Mouse (Mus musculus) induced T-regulatory cell, adult 2 months (primary cell): ENCODE measurements around the gene Tcf7l1.
"Not testable (repeated sequence)": the region's sequence is repeated elsewhere in the genome, so short reads cannot be mapped to it uniquely, and the experiment has no call there.

ENCODE experiments used
- DNase-seq: peaks from one replicate; pipeline ENCODE4 v3.0.0-alpha.2; 2012; ENCODE audit warnings: low read depth

The Tcf7l1 gene

DNA sequence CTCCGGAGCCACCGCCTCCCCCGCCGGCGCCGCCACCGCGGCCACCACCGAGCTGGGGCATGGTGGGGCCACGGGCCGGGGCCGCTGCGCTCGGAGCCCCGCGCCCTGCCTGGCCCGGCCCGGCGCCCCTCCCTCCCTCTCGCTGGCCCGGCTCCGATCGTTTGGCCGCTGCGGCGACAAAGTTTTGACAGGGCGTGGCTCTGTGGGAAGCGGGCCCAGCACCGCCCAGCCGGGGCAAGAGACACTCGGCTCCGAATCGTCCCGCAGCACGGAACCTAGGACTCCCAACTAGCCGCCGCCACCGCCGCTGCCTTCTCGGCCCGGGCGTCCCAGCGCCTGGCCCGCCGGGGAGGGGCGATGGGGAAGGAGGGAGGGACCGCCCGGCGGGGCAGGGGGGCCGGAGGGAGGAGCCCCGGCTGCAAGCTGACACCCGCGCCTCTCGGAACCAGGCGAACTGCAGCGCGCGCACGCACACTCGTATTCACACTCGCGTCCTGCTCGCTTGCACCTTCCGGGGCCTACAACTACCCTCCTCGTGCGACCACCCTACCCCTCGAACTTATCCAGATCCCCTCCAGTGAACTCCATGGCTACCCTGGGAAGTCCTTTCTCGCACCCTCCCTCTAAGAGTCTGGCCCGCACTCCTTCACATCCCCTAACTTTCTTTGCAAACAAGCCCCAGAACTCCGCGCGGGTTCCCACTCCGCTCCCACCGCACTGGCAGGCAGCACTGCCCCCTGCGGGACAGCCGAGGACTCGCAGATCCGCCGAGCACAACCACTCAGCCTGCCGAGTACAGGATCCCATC is at the start of gene Tcf7l1:
Gene Tcf7l1 (minus strand): TSS at position 363 of the 808 bp plus-strand sequence.
- DNase-seq: peak; percentile 82

DNA sequence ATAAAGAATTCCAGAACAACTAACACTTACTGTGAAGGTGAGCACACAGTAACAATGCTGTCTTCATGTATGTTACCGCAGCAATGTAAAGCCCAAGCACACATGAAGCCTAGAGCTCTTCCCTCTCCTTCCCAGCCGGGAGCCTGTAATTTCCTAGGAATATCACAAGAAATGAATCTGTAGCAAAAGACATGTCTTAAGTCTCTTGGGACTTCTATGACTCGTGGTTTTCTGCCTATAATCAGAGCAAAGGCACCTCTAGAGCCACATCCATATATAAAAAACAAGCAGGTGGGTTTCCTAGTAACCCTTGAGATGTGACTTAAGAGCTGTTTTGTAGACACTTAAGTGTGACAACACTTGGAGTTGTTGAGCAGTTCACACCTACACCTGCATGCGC is 48.7 kb upstream of the Tcf7l1 start:
- no peak for DNase-seq

DNA sequence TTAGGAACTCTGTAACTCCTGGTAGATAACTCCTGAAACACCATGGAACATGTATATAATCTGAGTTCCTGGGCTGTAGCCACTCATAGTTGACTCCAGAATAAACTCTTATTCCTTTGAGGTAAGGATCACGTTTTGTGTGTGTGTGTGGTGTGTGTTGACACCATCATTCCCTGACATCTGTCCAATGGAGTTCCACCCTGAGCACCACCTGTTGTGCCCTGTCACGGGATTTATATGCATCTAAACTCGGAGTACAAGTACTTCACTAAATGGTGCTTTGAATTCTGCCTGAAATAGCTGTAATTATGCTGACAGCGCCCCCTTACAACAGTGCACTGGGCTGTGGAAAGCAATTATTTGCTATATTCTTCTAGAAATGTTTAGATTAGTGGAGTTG is 45.5 kb upstream of the Tcf7l1 start:
- DNase-seq: no peak

DNA sequence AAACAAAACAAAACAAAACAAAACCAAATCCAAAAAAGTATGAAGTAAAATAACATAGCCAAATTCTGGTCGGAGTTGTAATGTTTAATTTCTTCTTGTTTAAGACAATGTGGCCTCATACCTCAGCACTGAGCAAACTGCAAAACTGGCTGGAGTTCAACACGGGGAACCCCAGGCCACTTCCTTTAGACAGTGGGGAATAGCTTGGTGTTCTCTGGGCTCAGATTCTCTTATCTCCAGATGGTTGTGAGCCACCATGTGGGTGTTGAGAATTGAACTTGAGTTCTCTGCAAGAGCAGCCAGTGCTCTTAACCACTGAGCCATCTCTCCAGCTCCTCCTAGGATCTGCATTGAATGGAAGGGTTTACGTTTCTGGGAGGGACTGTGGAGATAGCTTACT is 42.8 kb upstream of the Tcf7l1 start:
- DNase-seq: no peak

DNA sequence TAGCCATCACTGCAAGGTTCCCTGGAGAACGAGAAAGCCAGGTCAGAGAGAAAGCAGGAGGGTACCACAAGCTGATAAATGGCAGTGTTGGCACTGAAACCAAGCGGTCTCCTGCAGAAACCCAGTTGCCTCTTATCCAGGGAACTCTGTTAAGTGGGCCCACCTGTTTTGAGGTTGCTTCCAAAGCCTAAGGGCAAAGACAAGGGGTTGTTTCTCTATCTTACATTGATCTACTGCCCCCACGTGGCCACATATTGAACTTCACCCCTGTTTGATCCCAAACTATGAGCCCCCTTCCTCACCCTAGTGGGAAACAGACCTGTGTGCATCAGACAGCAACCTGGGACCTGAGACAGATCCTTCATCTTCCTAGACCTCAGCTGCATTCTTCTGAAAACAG is 42.2 kb upstream of the Tcf7l1 start:
- DNase-seq: peak; percentile 77

DNA sequence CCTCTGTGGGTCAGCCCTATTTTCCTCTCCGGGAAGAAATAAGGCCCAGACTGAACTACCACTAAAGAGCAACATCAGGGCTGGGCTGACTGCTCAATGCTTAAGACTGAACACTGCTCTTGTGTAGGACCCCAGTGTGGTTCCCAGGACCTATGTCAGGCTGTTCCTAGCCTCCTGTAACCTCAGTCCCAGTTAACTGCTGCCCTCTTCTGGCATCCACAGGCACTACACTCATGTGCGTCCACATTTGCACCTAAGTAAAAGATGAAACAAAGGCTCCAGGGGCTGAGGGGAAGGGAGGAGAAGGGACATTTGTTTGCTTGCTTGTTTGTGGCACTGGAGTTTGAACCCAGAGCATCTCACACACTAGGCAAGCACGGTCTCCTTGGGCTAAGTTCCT is 39.8 kb upstream of the Tcf7l1 start:
- peak; percentile 50 for DNase-seq

DNA sequence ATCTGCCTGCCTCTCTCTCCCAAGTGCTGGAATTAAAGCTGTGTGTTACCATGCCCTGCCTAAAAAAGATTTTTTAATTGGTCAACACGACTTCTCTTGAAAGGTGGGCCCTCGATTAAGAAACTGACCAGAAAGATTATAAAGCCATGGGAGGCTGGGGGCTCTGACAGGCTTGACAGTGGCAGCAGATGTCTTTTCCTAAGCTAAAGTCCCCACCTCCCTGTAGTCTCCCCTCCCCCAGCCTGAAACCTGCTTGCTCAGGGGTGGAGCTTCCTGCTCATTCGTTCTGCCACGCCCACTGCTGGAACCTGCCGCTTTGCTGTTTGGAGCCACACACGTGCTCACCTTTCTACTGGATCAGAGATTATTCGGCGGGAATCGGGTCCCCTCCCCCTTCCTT is 39.0 kb upstream of the Tcf7l1 start:
- not testable (repeated sequence) for DNase-seq

DNA sequence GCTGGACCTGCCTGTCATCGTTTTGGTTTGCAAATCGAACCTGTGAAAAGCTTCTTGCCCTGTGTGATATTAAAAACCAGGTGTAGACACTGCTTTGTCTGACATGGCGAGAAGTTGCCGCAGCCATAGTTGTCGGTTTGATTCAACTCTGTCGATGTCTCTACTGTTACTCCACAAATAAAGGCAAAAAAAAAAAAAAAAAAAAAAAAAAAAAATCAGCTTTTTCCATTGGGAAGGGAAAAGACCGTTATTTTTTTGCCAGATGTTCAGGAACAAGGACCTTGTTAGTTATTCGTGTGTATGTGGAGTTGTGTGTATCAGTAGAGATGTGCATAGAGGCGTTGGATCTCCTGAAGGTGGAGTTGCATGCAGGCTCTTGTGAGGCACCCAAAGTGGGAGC is 36.7 kb upstream of the Tcf7l1 start:
- no peak for DNase-seq

DNA sequence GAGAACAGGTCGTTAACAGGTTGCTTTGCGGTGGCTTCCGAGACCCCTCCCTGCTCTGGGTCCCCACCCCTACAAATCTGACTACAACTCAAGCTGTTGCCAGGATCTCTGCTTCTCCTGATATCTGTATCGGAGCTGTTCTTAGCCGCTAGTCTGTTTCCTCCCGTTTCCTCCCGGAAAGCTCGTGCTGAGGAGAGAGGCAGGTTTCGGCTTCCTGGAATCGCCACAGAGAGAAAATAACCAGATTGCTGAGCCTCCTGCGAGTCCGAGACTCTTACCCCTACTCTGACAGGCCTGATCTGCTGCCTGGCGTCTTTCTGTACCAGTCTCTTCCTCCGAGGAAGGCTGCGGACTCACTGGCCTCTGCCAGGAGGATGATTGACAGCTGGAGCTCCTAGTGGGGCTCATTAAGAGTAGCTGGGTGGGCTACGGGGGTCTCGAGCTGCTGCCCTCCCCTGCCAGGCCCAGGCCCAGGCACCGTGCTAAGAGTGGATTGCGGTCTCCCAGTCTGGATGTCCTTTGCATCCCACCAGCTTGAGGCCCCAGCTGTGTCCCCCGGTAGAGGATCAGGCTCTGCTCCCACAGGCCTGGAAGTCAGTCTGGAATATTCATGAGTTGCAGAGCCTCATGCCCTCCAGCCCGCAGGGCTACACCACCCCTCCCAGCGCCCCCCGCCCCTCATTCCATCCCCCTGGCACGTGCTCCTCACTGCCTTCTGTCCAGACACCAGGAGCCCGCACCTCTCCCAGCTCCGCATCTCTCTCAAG is 36.1 kb upstream of the Tcf7l1 start:
- no peak for DNase-seq

DNA sequence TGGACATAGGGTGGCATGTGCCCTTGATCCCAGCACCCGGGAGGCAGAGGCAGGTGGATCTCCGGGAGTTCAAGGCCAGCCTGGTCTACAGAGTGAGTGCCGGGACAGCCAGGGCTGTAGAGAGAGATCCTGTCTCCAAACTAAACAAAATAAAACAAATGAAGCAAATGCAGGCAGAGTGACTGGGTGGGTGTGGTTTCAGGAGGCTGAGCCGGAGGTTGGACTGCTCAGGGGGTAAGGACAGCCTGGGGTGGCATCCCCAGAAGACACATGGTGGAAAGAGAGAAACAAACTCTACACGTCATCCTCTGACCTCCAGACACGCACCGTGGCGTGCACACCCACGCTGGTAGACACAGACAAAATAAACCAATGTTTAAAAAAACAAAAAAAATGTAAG is 24.4 kb upstream of the Tcf7l1 start:
- no peak for DNase-seq

DNA sequence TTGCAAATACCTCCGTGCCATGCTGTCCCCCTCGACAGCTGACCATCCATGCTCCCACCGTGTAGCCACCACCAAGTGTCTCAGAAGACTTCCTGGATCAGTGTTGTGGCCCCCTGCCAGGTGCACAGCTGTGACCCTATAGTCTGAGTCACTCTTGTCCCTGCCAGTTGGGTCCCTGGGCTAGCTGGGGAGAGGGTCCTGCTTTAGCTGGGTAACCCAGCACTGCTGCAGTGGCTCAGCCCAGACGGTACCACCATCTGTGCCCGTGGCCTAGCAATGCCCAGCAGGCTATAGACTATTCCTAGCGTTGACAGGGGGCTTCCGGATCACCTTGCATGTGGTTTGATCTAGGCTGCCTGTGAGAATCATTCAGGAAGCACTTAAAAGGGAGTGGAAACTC is 21.2 kb upstream of the Tcf7l1 start:
- DNase-seq: no peak

DNA sequence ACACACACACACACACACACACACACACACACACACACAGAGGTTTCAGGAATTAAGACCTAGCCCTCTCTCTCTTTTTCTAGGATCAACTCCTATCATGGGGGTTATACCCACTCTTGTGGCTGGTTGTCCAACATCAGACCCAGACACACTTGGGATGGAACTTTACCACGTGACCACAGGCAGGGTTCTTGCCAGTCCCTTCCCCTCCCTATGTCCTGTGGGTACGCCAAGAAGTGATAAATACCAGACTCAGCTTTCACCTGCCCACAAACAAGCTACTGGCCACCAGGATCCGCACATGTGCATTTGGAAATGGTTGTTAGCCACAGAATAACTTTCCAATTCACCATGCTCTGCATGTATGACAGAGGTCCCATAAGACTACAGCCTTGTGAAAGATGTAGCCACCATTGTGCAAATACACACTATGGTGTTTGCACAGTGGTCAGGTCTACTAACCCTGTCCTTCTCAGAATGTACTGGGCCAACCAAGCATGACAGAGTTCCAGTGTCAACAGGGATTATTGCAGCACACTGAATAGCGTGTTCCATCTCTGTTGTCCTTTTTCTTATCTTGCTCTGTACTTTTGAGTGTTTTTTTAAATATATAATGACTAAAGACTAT is 20.6 kb upstream of the Tcf7l1 start:
- DNase-seq: no peak

DNA sequence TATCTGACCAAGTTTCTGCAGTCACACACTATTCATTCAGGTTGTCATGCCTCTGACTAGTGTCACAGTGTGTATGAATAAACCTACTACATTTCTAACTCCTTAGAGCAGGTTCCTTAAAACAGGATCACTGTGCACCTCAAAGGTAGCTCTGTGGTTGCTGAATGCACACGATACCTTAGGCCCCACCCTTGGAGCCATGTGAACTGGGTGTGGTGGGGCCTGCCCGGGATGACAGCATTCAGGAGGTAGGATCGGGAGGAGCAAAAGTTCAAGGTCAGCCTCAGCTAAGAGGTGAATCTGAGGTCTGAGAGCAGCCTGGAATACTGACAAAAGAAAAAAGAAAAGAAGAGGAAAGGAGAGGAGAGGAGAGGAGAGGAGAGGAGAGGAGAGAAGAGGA is 19.3 kb upstream of the Tcf7l1 start:
- DNase-seq: no peak

DNA sequence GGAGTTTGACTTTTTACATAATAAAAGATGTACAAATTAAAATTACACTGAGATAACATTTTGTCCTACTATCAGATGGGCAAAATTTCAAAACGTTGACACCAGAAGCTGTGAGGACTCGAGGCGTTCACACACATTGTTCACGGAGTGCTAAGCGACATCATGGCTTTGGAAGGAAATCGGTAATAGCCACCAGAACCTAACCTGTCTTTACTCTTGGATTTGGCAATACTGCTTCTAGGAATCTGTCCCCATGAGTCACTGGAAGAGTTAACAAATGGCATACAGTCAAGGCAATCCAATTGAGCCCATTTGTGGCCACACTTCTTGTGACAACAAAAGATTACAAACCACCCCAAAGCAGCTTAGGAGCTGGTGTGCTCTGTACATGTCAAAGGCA is 14.6 kb upstream of the Tcf7l1 start:
- DNase-seq: no peak

DNA sequence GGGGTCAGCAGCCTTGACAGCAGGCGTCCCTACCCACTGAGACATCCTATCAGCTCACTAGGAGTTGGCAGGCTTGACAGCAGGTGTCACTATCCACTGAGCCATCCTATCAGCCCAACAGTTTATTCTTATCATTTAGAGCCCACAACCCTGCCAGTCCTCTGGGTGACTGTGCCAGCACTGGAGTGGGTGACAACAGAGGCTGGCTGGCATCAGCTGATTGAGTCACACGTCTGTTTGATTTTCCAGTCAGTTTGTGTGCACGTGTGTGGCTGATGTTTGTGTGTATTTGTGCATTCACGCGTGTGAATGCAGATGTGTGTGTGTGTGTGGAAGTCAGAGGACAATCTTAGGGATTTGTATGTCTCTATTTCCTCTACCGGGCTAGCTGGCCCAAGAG is 13.1 kb upstream of the Tcf7l1 start:
- no peak for DNase-seq

DNA sequence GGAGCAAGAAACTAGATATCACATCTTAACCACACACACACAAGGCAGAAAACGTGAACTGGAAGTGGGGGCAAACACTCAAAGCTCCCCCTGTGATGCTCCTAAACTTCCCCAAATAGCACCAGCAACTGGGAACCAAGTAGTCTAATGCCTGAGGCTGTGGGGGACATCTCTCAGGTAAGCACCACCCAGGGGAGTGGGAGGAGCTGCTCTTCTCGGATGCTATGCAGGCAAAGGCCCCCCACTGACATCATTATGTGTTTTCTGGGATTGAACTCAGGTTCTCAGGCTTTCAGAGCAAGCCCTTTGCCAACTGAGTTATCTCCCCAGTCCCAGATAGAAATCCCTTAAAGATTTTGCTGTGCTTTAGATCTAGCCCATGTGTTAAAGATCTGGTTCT is 11.6 kb upstream of the Tcf7l1 start:
- no peak for DNase-seq

DNA sequence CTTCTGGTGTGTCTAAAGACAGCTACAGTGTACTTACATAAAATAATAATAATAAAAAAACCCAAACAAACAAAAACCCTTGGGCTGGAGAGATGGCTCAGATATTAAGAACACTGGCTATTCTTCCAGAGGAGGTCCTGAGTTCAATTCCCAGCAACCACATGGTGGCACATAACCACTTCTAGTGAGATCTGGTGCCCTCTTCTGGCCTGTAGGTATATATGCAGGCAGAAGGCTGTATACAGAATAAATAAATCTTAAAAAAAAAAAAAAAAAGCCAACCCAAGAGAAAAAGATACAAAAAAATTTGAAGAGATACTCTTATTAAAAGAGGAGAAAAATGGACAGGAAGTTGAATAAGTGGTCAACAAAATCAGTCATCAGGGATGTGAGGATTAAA is 8.7 kb upstream of the Tcf7l1 start:
- DNase-seq: peak; percentile 21

DNA sequence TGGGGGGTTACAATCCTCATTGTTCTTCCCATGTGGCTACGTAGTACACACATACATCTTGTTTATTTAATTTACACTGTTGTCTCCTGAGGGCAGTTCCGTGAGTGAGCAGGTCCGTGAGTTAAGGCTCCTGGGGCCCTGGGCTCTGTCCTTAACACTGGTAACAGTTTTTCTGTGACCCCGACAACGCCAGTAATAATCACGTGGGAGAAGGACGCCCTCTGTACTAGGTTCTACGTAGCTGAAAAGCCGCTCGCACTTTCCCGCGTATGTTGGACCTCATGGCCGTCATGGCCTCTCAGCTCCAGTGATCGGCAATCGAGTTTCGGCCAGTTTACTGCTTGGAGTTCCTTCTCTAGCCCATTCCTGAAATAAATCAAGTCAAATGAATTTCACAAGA is 6.4 kb upstream of the Tcf7l1 start:
- no peak for DNase-seq

DNA sequence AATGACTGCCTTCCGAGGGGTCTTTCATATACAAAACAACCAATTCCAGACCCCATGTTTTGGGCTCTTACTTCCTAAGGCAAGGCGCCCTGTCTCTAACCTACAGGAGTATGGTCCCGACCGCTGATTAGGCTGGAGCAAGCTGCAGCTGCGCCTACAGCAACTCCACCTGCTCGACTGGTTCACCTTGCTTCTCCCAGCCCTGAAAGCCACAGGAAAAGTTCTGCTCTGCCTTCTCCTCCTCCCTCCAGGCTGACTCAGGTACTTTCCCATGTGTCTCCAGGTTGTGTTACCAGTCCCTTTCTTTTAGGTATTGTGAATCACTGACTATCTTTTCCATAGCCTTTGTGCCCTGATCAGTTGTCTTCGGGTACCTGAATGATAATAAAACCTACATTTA is 5.8 kb upstream of the Tcf7l1 start:
- DNase-seq: no peak

DNA sequence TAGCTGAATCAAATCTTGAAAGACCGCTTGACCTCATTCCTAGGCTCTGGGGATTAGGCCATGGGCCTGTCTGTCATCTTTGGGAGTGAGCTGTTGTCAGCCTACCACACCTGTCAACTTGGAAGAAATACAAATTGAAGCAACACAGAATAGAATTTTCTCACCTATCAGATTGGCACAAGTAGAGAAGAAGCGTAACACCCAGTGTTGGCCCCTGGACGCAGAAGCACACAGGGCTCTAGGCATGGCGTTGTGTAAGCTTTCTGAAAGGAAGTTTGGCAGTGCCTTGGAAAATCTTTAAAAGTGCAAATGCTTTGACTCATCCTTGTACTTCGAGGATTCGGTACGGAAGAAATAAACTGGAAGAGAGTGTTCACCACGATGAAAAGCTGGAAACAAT is 3.6 kb upstream of the Tcf7l1 start:
- no peak for DNase-seq

DNA sequence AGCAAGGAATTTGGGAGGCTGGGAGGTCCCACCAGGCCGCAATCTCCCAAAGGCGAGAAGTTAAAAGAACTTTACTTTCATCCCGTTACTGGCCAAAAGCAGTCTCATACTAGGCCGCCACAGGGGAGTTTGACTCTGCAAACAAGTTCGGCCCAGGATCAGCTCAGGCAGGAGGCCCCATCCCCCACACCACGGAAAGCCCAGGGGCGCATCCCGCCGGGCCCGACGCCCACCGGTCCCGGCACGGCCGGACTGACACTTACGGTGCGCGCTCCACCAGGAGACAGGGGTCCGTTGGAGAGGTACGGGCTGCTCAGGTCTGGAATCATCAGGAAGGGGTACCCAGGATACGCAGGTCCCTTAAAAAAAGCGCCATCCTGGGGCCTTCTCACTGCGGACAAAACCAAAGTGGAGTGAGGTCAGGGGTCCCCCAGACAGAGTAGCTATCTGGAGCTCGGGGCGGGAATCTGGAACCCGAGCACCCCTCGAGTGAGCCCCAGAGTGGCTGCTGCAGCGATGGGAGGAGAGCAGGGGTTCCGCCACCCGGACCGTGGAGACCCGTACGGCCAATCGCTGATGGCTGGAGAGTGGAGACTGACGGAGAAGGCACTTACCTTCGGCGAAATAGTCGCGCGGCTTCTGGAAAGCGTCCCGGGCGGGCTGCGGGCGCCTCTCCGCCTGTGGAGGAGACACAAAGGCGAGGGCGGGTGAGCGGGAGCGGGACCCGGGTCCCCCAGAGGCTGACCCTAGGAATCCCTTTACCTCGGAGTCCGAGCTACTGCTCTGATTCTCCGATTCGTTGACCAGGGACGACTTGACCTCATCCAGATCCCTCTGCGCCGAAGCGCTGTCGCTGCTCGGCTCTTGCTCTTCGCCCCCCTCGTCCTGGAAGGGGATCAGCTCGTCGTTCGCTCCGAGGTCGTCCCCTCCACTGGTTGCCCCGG is 834 bp downstream of the Tcf7l1 start:
- DNase-seq: no peak

DNA sequence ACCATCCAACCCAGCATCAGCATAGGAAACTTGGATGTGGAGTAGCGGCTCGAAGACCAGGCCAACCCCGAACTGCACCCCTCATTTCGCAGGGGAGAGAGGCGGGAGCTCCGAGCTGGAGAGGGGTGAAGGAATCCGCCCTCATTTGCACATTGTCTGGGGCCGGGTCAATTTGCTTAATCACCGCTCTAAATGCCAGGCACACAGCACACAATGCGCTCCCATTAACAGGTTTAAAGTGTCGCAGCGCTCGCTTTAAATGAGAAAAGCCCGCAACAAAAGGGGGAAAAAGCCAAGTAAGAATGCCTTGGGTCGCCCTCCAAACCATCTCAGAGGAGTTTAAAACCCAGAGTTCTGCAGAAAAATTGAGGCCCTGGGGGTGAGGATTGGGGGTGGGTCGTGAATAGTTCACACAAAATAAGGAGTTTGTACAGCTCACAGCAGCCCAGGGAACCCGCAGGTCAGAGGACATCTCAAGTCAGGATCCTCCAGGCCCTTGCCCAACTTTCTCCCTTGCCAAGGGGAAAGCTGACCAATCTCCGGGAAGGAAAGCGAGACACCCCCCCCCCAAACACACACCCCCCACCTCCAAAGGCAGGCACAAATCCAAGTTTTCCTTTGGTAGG is 1.6 kb downstream of the Tcf7l1 start:
- DNase-seq: no peak
